Mouse (Mus musculus): ENCODE data around the gene Pdcd1lg2. TPM values are rescaled to one million over a fixed set of nuclear protein-coding genes. Genes with fewer than 3 reads are reported as not detected.

Gene Pdcd1lg2
- polyA plus RNA-seq, 1 experiment from 2014 or later: not detected

GRCm38 (mm10) chr19:29396353-29396752 lies 14.4 kb upstream of the Pdcd1lg2 start:
- H3K4me3 ChIP-seq (ENCODE audit: low read length): no peak overlapping the region
- H3K9ac ChIP-seq (replicated peaks; ENCODE audit: low read length): no peak overlapping the region
- no peaks in the 10 kb centered on the region for H3K4me1 ChIP-seq (ENCODE audit: insufficient read depth, low read length)
- peaks cover under 1% of the 10 kb centered on the region; the same call in 1 of the 2 replicates for H3K9me3 ChIP-seq (ENCODE audit: low read length)
- no peak for ATAC-seq (ENCODE audit: low FRiP score, low TSS enrichment)
- no peaks in the 10 kb centered on the region for H3K27me3 ChIP-seq (ENCODE audit: insufficient read depth, low read length)
- no peak overlapping the region for H3K27ac ChIP-seq (ENCODE audit: low read length)
- no peak overlapping the region for H3K4me2 ChIP-seq (replicated peaks; ENCODE audit: low read depth, low read length)
- WGBS: 17% methylated on average over 1 of the region's 1 CpGs
- H3K36me3 ChIP-seq (ENCODE audit: insufficient read depth, low read length): no peaks in the 10 kb centered on the region

- H3K9me3 ChIP-seq (ENCODE audit: low read length): peaks cover 2% of the 10 kb centered on the region; the same call in 1 of the 2 replicates
- H3K27me3 ChIP-seq (ENCODE audit: insufficient read depth, low read length): no peaks in the 10 kb centered on the region
- H3K4me3 ChIP-seq (ENCODE audit: low read length): no peak overlapping the region
- H3K4me2 ChIP-seq (replicated peaks; ENCODE audit: low read depth, low read length): no peak overlapping the region
- H3K36me3 ChIP-seq (ENCODE audit: insufficient read depth, low read length): no peaks in the 10 kb centered on the region
- no peak overlapping the region for H3K27ac ChIP-seq (ENCODE audit: low read length)
- no peak overlapping the region for H3K9ac ChIP-seq (replicated peaks; ENCODE audit: low read length)
- H3K4me1 ChIP-seq (ENCODE audit: insufficient read depth, low read length): no peaks in the 10 kb centered on the region
- no peak for ATAC-seq (ENCODE audit: low FRiP score, low TSS enrichment)
- WGBS: 86% methylated on average over 4 of the region's 4 CpGs
Observed at GRCm38 (mm10) chr19:29399786-29400185, 10.9 kb upstream of the Pdcd1lg2 start.

- Histone ChIP-seq H3K27ac (ENCODE audit: low read length) (no peak overlapping the region), H3K4me2 (replicated peaks; ENCODE audit: low read depth, low read length) (no peak overlapping the region), H3K9ac (replicated peaks; ENCODE audit: low read length) (no peak overlapping the region), H3K4me1 (ENCODE audit: insufficient read depth, low read length) (no peaks in the 10 kb centered on the region), H3K36me3 (ENCODE audit: insufficient read depth, low read length) (no peaks in the 10 kb centered on the region), H3K27me3 (ENCODE audit: insufficient read depth, low read length) (no peaks in the 10 kb centered on the region), H3K4me3 (ENCODE audit: low read length) (no peak overlapping the region), H3K9me3 (ENCODE audit: low read length) (peaks cover 2% of the 10 kb centered on the region; the same call in 1 of the 2 replicates)
- WGBS: 79% methylated on average over 3 of the region's 3 CpGs
- ATAC-seq (ENCODE audit: low FRiP score, low TSS enrichment): no peak
Observed at GRCm38 (mm10) chr19:29400466-29400865, 10.3 kb upstream of the Pdcd1lg2 start.

GRCm38 (mm10) chr19:29402621-29403020 lies 8.1 kb upstream of the Pdcd1lg2 start:
- Histone ChIP-seq H3K9me3 (ENCODE audit: low read length) (peaks cover 2% of the 10 kb centered on the region; the same call in 1 of the 2 replicates), H3K4me2 (replicated peaks; ENCODE audit: low read depth, low read length) (no peak overlapping the region), H3K4me3 (ENCODE audit: low read length) (no peak overlapping the region), H3K27ac (ENCODE audit: low read length) (no peak overlapping the region), H3K36me3 (ENCODE audit: insufficient read depth, low read length) (no peaks in the 10 kb centered on the region), H3K27me3 (ENCODE audit: insufficient read depth, low read length) (no peaks in the 10 kb centered on the region), H3K4me1 (ENCODE audit: insufficient read depth, low read length) (no peaks in the 10 kb centered on the region), H3K9ac (replicated peaks; ENCODE audit: low read length) (no peak overlapping the region)
- ATAC-seq (ENCODE audit: low FRiP score, low TSS enrichment): no peak
- 94% methylated on average over 4 of the region's 4 CpGs for WGBS

- H3K36me3 ChIP-seq (ENCODE audit: insufficient read depth, low read length): no peaks in the 10 kb centered on the region
- no peak overlapping the region for H3K4me2 ChIP-seq (replicated peaks; ENCODE audit: low read depth, low read length)
- no peak overlapping the region for H3K9ac ChIP-seq (replicated peaks; ENCODE audit: low read length)
- no peak overlapping the region for H3K27ac ChIP-seq (ENCODE audit: low read length)
- H3K4me1 ChIP-seq (ENCODE audit: insufficient read depth, low read length): no peaks in the 10 kb centered on the region
- H3K4me3 ChIP-seq (ENCODE audit: low read length): no peak overlapping the region
- WGBS: 83% methylated on average over 4 of the region's 4 CpGs
- ATAC-seq (ENCODE audit: low FRiP score, low TSS enrichment): no peak
- no peaks in the 10 kb centered on the region for H3K27me3 ChIP-seq (ENCODE audit: insufficient read depth, low read length)
- H3K9me3 ChIP-seq (ENCODE audit: low read length): peaks cover 2% of the 10 kb centered on the region; the same call in 1 of the 2 replicates
Observed at GRCm38 (mm10) chr19:29403251-29403650, 7.5 kb upstream of the Pdcd1lg2 start.

- no peak overlapping the region for H3K27ac ChIP-seq (ENCODE audit: low read length)
- H3K4me2 ChIP-seq (replicated peaks; ENCODE audit: low read depth, low read length): no peak overlapping the region
- ATAC-seq (ENCODE audit: low FRiP score, low TSS enrichment): no peak
- no peak overlapping the region for H3K9ac ChIP-seq (replicated peaks; ENCODE audit: low read length)
- no peaks in the 10 kb centered on the region for H3K27me3 ChIP-seq (ENCODE audit: insufficient read depth, low read length)
- 0 out of 2 replicates have a peak, but pooled peaks cover 2% of the 10 kb centered on the region for H3K9me3 ChIP-seq (ENCODE audit: low read length)
- WGBS: 50% methylated on average over 2 of the region's 2 CpGs
- H3K36me3 ChIP-seq (ENCODE audit: insufficient read depth, low read length): no peaks in the 10 kb centered on the region
- no peak overlapping the region for H3K4me3 ChIP-seq (ENCODE audit: low read length)
- no peaks in the 10 kb centered on the region for H3K4me1 ChIP-seq (ENCODE audit: insufficient read depth, low read length)
Observed at GRCm38 (mm10) chr19:29405388-29405787, 5.3 kb upstream of the Pdcd1lg2 start.

GRCm38 (mm10) chr19:29406042-29407017 lies 4.4 kb upstream of the Pdcd1lg2 start:
- ATAC-seq (ENCODE audit: low FRiP score, low TSS enrichment): no peak
- 0 out of 2 replicates have a peak, but pooled peaks cover 2% of the 10 kb centered on the region for H3K9me3 ChIP-seq (ENCODE audit: low read length)
- no peaks in the 10 kb centered on the region for H3K27me3 ChIP-seq (ENCODE audit: insufficient read depth, low read length)
- H3K4me3 ChIP-seq (ENCODE audit: low read length): no peak overlapping the region
- WGBS: 83% methylated on average over 18 of the region's 18 CpGs
- no peaks in the 10 kb centered on the region for H3K36me3 ChIP-seq (ENCODE audit: insufficient read depth, low read length)
- no peak overlapping the region for H3K4me2 ChIP-seq (replicated peaks; ENCODE audit: low read depth, low read length)
- H3K27ac ChIP-seq (ENCODE audit: low read length): no peak overlapping the region
- H3K4me1 ChIP-seq (ENCODE audit: insufficient read depth, low read length): no peaks in the 10 kb centered on the region
- no peak overlapping the region for H3K9ac ChIP-seq (replicated peaks; ENCODE audit: low read length)

GRCm38 (mm10) chr19:29412476-29413420 lies 2.0 kb downstream of the Pdcd1lg2 start:
- Histone ChIP-seq H3K9me3 (ENCODE audit: low read length) (no peaks in the 10 kb centered on the region), H3K4me2 (replicated peaks; ENCODE audit: low read depth, low read length) (no peak overlapping the region), H3K9ac (replicated peaks; ENCODE audit: low read length) (no peak overlapping the region), H3K4me3 (ENCODE audit: low read length) (no peak overlapping the region), H3K27ac (ENCODE audit: low read length) (no peak overlapping the region), H3K27me3 (ENCODE audit: insufficient read depth, low read length) (no peaks in the 10 kb centered on the region), H3K36me3 (ENCODE audit: insufficient read depth, low read length) (no peaks in the 10 kb centered on the region), H3K4me1 (ENCODE audit: insufficient read depth, low read length) (no peaks in the 10 kb centered on the region)
- WGBS: 70% methylated on average over 6 of the region's 6 CpGs
- no peak for ATAC-seq (ENCODE audit: low FRiP score, low TSS enrichment)

GRCm38 (mm10) chr19:29414513-29414912 lies 3.8 kb downstream of the Pdcd1lg2 start:
- H3K27ac ChIP-seq (ENCODE audit: low read length): no peak overlapping the region
- H3K9me3 ChIP-seq (ENCODE audit: low read length): no peaks in the 10 kb centered on the region
- ATAC-seq (ENCODE audit: low FRiP score, low TSS enrichment): no peak
- H3K4me3 ChIP-seq (ENCODE audit: low read length): no peak overlapping the region
- H3K9ac ChIP-seq (replicated peaks; ENCODE audit: low read length): no peak overlapping the region
- no peaks in the 10 kb centered on the region for H3K36me3 ChIP-seq (ENCODE audit: insufficient read depth, low read length)
- no peak overlapping the region for H3K4me2 ChIP-seq (replicated peaks; ENCODE audit: low read depth, low read length)
- WGBS: 81% methylated on average over 3 of the region's 3 CpGs
- H3K4me1 ChIP-seq (ENCODE audit: insufficient read depth, low read length): peaks cover 5% of the 10 kb centered on the region; the same call in 1 of the 2 replicates
- no peaks in the 10 kb centered on the region for H3K27me3 ChIP-seq (ENCODE audit: insufficient read depth, low read length)

Data from kidney, embryonic 16.5 days (tissue).